ENCODE assay signal across 11 mouse cellular contexts in the genomic region with DNA sequence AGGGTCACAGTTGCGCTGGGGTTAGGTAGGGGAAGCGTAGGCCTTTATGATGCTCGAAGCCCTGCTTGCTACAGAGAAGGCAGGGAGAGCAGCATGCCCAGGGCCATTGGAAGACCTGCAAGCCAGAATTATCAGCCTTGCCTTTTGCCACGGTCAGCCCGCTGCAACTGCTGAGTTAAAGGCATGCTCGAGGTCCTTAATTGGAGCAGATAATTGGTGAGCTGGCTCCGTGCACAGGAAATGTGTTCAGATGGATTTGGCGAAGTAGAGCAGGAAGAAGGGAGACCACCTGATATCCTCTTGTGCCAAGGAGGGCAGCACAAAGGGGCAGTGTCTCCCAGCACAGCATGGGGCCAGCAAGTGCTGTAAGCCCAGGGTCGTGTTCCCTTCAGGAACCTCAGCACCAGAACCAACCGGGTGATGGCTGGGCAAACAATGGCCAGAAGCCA. TPM values are rescaled to one million over a fixed set of nuclear protein-coding genes. Genes with fewer than 3 reads are reported as not detected.
DNase-seq lines count a peak whose midpoint lies in the region; ATAC-seq lines count a peak whose summit lies in the region.
"Had no signal": no experiment of that assay in that cellular context is flagged by ENCODE, and none has a peak within 500 bp of the region (broad histone marks: within the 10 kb centered on the region; RNA-seq: fewer than 3 reads in every experiment).

No protein-coding gene starts in this region.

- no peak for ATAC-seq in midbrain, embryonic 11.5 days (ENCODE audit: low FRiP score)
- ATAC-seq in hindbrain, embryonic 16.5 days: peak; percentile 89
- ATAC-seq in heart, embryonic 12.5 days (ENCODE audit: insufficient number of reproducible peaks, low FRiP score): no peak
- ATAC-seq in liver, embryonic 12.5 days: no peak

- H3K9me3 ChIP-seq in midbrain, embryonic 10.5 days (replicated peaks): no peaks in the 10 kb centered on the region
- H3K9me3 ChIP-seq in midbrain, embryonic 11.5 days (ENCODE audit: control insufficient read depth, low read length): no peaks in the 10 kb centered on the region
- no peaks in the 10 kb centered on the region for H3K9me3 ChIP-seq in hindbrain, embryonic 16.5 days (ENCODE audit: control insufficient read depth, low read length)
- H3K9me3 ChIP-seq in heart, embryonic 12.5 days (replicated peaks): no peaks in the 10 kb centered on the region
- no peaks in the 10 kb centered on the region for H3K9me3 ChIP-seq in liver, embryonic 12.5 days (replicated peaks)
- H3K9me3 ChIP-seq: embryonic facial prominence, embryonic 15.5 days; kidney, embryonic 15.5 days had no signal

- peak overlapping the region; percentile 30; the same call in 1 of the 2 replicates for H3K27ac ChIP-seq in midbrain, embryonic 10.5 days (replicated peaks)
- no peak overlapping the region for H3K27ac ChIP-seq in midbrain, embryonic 11.5 days (ENCODE audit: low read depth, low read length)
- peak overlapping the region; percentile 46 for H3K27ac ChIP-seq in hindbrain, embryonic 16.5 days (ENCODE audit: low read depth, low read length)
- H3K27ac ChIP-seq in heart, embryonic 12.5 days (ENCODE audit: poor library complexity, severe bottlenecking): no peak overlapping the region
- H3K27ac ChIP-seq in liver, embryonic 12.5 days: no peak overlapping the region
- H3K27ac ChIP-seq: embryonic facial prominence, embryonic 15.5 days; kidney, embryonic 15.5 days; macrophage had no signal

- H3K9ac ChIP-seq in midbrain, embryonic 11.5 days (ENCODE audit: low read length): no peak overlapping the region
- no peak overlapping the region for H3K9ac ChIP-seq in hindbrain, embryonic 16.5 days (ENCODE audit: low read depth, low read length)
- H3K9ac ChIP-seq in heart, embryonic 12.5 days: no peak overlapping the region
- no peak overlapping the region for H3K9ac ChIP-seq in liver, embryonic 12.5 days
- H3K9ac ChIP-seq: embryonic facial prominence, embryonic 15.5 days; kidney, embryonic 15.5 days had no signal

- DNase-seq in midbrain, embryonic 10.5 days (ENCODE audit: low spot score): peak; percentile 11
- no peak for DNase-seq in midbrain, embryonic 11.5 days (ENCODE audit: low spot score, missing footprints)
- peak; percentile 93 for DNase-seq in cerebellum, postnatal 14 days
- peak; percentile 93 for DNase-seq in retina, postnatal 1 day
- no peak for DNase-seq in lung, postnatal 14 days

- WGBS in midbrain, embryonic 10.5 days: 53% methylated on average over 10 of the region's 10 CpGs
- WGBS in midbrain, embryonic 11.5 days: 48% methylated on average over 10 of the region's 10 CpGs
- WGBS in hindbrain, embryonic 16.5 days: 31% methylated on average over 10 of the region's 10 CpGs
- WGBS in heart, embryonic 12.5 days: 40% methylated on average over 10 of the region's 10 CpGs
- WGBS in liver, embryonic 12.5 days (ENCODE audit: insufficient replicate concordance): 48% methylated on average over 10 of the region's 10 CpGs

- peaks cover 13% of the 10 kb centered on the region; the same call in 1 of the 2 replicates for H3K27me3 ChIP-seq in midbrain, embryonic 10.5 days (ENCODE audit: low read depth, poor library complexity, severe bottlenecking)
- H3K27me3 ChIP-seq in midbrain, embryonic 11.5 days (ENCODE audit: control insufficient read depth, insufficient read depth, low read length): no peaks in the 10 kb centered on the region
- no peaks in the 10 kb centered on the region for H3K27me3 ChIP-seq in hindbrain, embryonic 16.5 days (replicated peaks; ENCODE audit: control insufficient read depth, insufficient read depth, low read length)
- no peaks in the 10 kb centered on the region for H3K27me3 ChIP-seq in heart, embryonic 12.5 days (replicated peaks)
- no peaks in the 10 kb centered on the region; the same call in 1 of the 2 replicates for H3K27me3 ChIP-seq in liver, embryonic 12.5 days (replicated peaks)
- H3K27me3 ChIP-seq: embryonic facial prominence, embryonic 15.5 days; kidney, embryonic 15.5 days had no signal

- no peaks in the 10 kb centered on the region for H3K36me3 ChIP-seq in midbrain, embryonic 10.5 days
- H3K36me3 ChIP-seq in midbrain, embryonic 11.5 days (ENCODE audit: control insufficient read depth, insufficient read depth, low read length): no peaks in the 10 kb centered on the region
- no peaks in the 10 kb centered on the region for H3K36me3 ChIP-seq in hindbrain, embryonic 16.5 days (ENCODE audit: control insufficient read depth, insufficient read depth, low read length)
- no peaks in the 10 kb centered on the region for H3K36me3 ChIP-seq in heart, embryonic 12.5 days
- no peaks in the 10 kb centered on the region for H3K36me3 ChIP-seq in liver, embryonic 12.5 days
- H3K36me3 ChIP-seq: embryonic facial prominence, embryonic 15.5 days; kidney, embryonic 15.5 days had no signal

- peaks cover 14% of the 10 kb centered on the region for H3K4me1 ChIP-seq in midbrain, embryonic 10.5 days
- H3K4me1 ChIP-seq in midbrain, embryonic 11.5 days (ENCODE audit: control insufficient read depth, insufficient read depth, low read length): no peaks in the 10 kb centered on the region
- peaks cover 6% of the 10 kb centered on the region for H3K4me1 ChIP-seq in hindbrain, embryonic 16.5 days (ENCODE audit: control insufficient read depth, insufficient read depth, low read depth, low read length)
- H3K4me1 ChIP-seq in heart, embryonic 12.5 days (replicated peaks): peaks cover 15% of the 10 kb centered on the region
- peaks cover 18% of the 10 kb centered on the region; the same call in 1 of the 2 replicates for H3K4me1 ChIP-seq in liver, embryonic 12.5 days

- no peak overlapping the region for H3K4me3 ChIP-seq in midbrain, embryonic 10.5 days
- H3K4me3 ChIP-seq in midbrain, embryonic 11.5 days (ENCODE audit: low read depth, low read length): no peak overlapping the region
- no peak overlapping the region for H3K4me3 ChIP-seq in hindbrain, embryonic 16.5 days (ENCODE audit: low read length)
- H3K4me3 ChIP-seq in heart, embryonic 12.5 days: no peak overlapping the region
- no peak overlapping the region for H3K4me3 ChIP-seq in liver, embryonic 12.5 days
- H3K4me3 ChIP-seq: embryonic facial prominence, embryonic 15.5 days; kidney, embryonic 15.5 days had no signal

- H3K4me2 ChIP-seq in midbrain, embryonic 11.5 days: no peak overlapping the region
- H3K4me2 ChIP-seq in hindbrain, embryonic 16.5 days (ENCODE audit: low read length): no peak overlapping the region
- H3K4me2 ChIP-seq in heart, embryonic 12.5 days: no peak overlapping the region
- no peak overlapping the region for H3K4me2 ChIP-seq in liver, embryonic 12.5 days
- H3K4me2 ChIP-seq: embryonic facial prominence, embryonic 15.5 days; kidney, embryonic 15.5 days had no signal

RNA-seq across cellular contexts. Expression of gene Ppp1r21, which starts 24.6 kb away (rescaled TPM):
- 17.8 and 18.0 TPM in 2 replicates for polyA plus RNA-seq in midbrain, embryonic 10.5 days (2016; fragmentation: Nextera tagmentation; extraction: Ambion mirVana)
- 22.7 and 24.0 TPM in 2 replicates for polyA plus RNA-seq in midbrain, embryonic 11.5 days (2014; fragmentation: Nextera tagmentation; extraction: Ambion mirVana)
- 35.7 and 38.8 TPM in 2 replicates for polyA plus RNA-seq in hindbrain, embryonic 16.5 days (2015; fragmentation: Nextera tagmentation; extraction: Ambion mirVana)
- 12.4 and 16.1 TPM in 2 replicates for polyA plus RNA-seq in heart, embryonic 12.5 days (2016; fragmentation: Nextera tagmentation; extraction: Ambion mirVana)
- polyA plus RNA-seq in liver, embryonic 12.5 days (2016; fragmentation: Nextera tagmentation; extraction: Ambion mirVana): 8.8 and 11.2 TPM in 2 replicates

Comparison
In these comparisons a context has a peak if more than half of its experiments do, and no peak if none do; other contexts are left out.
1. DNase-seq: peak in midbrain, embryonic 10.5 days (single experiment), cerebellum, postnatal 14 days (2 of 2) and retina, postnatal 1 day (single experiment); none in midbrain, embryonic 11.5 days (single experiment) and lung, postnatal 14 days (single experiment).
2. H3K27ac ChIP-seq: peak in midbrain, embryonic 10.5 days (single experiment) and hindbrain, embryonic 16.5 days (single experiment); none in midbrain, embryonic 11.5 days (single experiment), heart, embryonic 12.5 days (single experiment) and liver, embryonic 12.5 days (single experiment).